Mouse (Mus musculus): ENCODE measurements around the gene Ptprs. TPM values are rescaled to one million over a fixed set of nuclear protein-coding genes. Genes with fewer than 3 reads are reported as not detected.

The Ptprs gene
- polyA plus RNA-seq, 1 experiment from 2014 or later, result 125 TPM

GRCm38 (mm10) chr17:56482671-56483070 is 6.4 kb upstream of the Ptprs start:
- Histone ChIP-seq H3K27me3 (ENCODE audit: control insufficient read depth, insufficient read depth, low read length) (peaks cover 7% of the 10 kb centered on the region; the same call in 1 of the 2 replicates), H3K9me3 (ENCODE audit: control insufficient read depth, low read length) (no peaks in the 10 kb centered on the region), H3K9ac (ENCODE audit: low read length) (no peak overlapping the region), H3K27ac (ENCODE audit: low read depth, low read length) (no peak overlapping the region), H3K4me3 (ENCODE audit: low read depth, low read length) (no peak overlapping the region), H3K36me3 (ENCODE audit: control insufficient read depth, insufficient read depth, low read length) (no peaks in the 10 kb centered on the region), H3K4me1 (ENCODE audit: control insufficient read depth, insufficient read depth, low read length) (peaks cover 10% of the 10 kb centered on the region), H3K4me2 (no peak overlapping the region)
- ATAC-seq (ENCODE audit: low FRiP score), result no peak
- WGBS, result 82% methylated on average over 1 of the region's 1 CpGs
- DNase-seq (ENCODE audit: low spot score, missing footprints), result no peak

- peak; percentile 97 for DNase-seq (ENCODE audit: low spot score, missing footprints)
- H3K36me3 ChIP-seq (ENCODE audit: control insufficient read depth, insufficient read depth, low read length), result no peaks in the 10 kb centered on the region
- no peak overlapping the region for H3K9ac ChIP-seq (ENCODE audit: low read length)
- no peak for ATAC-seq (ENCODE audit: low FRiP score)
- H3K4me3 ChIP-seq (ENCODE audit: low read depth, low read length), result no peak overlapping the region
- H3K9me3 ChIP-seq (ENCODE audit: control insufficient read depth, low read length), result no peaks in the 10 kb centered on the region
- peaks cover 16% of the 10 kb centered on the region for H3K27me3 ChIP-seq (ENCODE audit: control insufficient read depth, insufficient read depth, low read length)
- WGBS, result 13% methylated on average over 6 of the region's 6 CpGs
- peaks cover 9% of the 10 kb centered on the region for H3K4me1 ChIP-seq (ENCODE audit: control insufficient read depth, insufficient read depth, low read length)
- H3K27ac ChIP-seq (ENCODE audit: low read depth, low read length), result no peak overlapping the region
- no peak overlapping the region for H3K4me2 ChIP-seq
Observed at GRCm38 (mm10) chr17:56479358-56479757, 3.1 kb upstream of the Ptprs start.

DNA sequence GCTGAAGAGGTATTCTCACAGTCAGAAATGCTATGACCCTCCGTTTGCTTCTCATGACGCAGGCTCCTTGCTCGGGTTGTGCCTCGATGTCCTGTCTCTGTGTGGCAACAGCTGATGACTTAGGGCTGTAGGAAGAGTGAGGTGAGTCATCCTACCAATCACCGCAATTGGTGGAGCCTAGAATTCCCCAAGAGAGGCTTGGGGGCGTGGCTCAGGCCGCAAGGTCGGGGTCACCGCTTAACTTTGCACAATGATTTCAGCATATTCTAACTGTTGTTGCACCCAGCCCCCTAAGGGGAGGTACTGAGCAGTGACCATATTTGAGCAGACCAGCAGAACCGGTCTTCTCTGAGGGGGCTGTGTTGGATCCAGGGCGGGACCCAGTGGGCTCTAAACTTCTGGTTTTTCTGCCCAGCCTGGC is 1.9 kb upstream of the Ptprs start:
- peaks cover 24% of the 10 kb centered on the region for H3K27me3 ChIP-seq (ENCODE audit: control insufficient read depth, insufficient read depth, low read length)
- H3K4me1 ChIP-seq (ENCODE audit: control insufficient read depth, insufficient read depth, low read length), result peaks cover 21% of the 10 kb centered on the region
- H3K9ac ChIP-seq (ENCODE audit: low read length), result no peak overlapping the region
- no peak overlapping the region for H3K4me2 ChIP-seq
- no peak for ATAC-seq (ENCODE audit: low FRiP score)
- H3K27ac ChIP-seq (ENCODE audit: low read depth, low read length), result no peak overlapping the region
- H3K9me3 ChIP-seq (ENCODE audit: control insufficient read depth, low read length), result no peaks in the 10 kb centered on the region
- 74% methylated on average over 11 of the region's 11 CpGs for WGBS
- H3K36me3 ChIP-seq (ENCODE audit: control insufficient read depth, insufficient read depth, low read length), result no peaks in the 10 kb centered on the region
- no peak for DNase-seq (ENCODE audit: low spot score, missing footprints)
- H3K4me3 ChIP-seq (ENCODE audit: low read depth, low read length), result no peak overlapping the region

GRCm38 (mm10) chr17:56477191-56477818 is 1.0 kb upstream of the Ptprs start:
- H3K9ac ChIP-seq (ENCODE audit: low read length), result no peak overlapping the region
- ATAC-seq (ENCODE audit: low FRiP score) (no peak), DNase-seq (ENCODE audit: low spot score, missing footprints) (no peak)
- H3K9me3 ChIP-seq (ENCODE audit: control insufficient read depth, low read length), result no peaks in the 10 kb centered on the region
- H3K27ac ChIP-seq (ENCODE audit: low read depth, low read length), result no peak overlapping the region
- peaks cover 29% of the 10 kb centered on the region for H3K27me3 ChIP-seq (ENCODE audit: control insufficient read depth, insufficient read depth, low read length)
- no peak overlapping the region for H3K4me2 ChIP-seq
- 88% methylated on average over 19 of the region's 19 CpGs for WGBS
- H3K4me1 ChIP-seq (ENCODE audit: control insufficient read depth, insufficient read depth, low read length), result peaks cover 30% of the 10 kb centered on the region
- H3K36me3 ChIP-seq (ENCODE audit: control insufficient read depth, insufficient read depth, low read length), result no peaks in the 10 kb centered on the region
- no peak overlapping the region for H3K4me3 ChIP-seq (ENCODE audit: low read depth, low read length)

- Histone ChIP-seq H3K27me3 (ENCODE audit: control insufficient read depth, insufficient read depth, low read length) (peaks cover 29% of the 10 kb centered on the region), H3K4me3 (ENCODE audit: low read depth, low read length) (peak overlapping the region; percentile 92), H3K4me1 (ENCODE audit: control insufficient read depth, insufficient read depth, low read length) (peaks cover 37% of the 10 kb centered on the region), H3K9me3 (ENCODE audit: control insufficient read depth, low read length) (no peaks in the 10 kb centered on the region), H3K36me3 (ENCODE audit: control insufficient read depth, insufficient read depth, low read length) (no peaks in the 10 kb centered on the region), H3K27ac (ENCODE audit: low read depth, low read length) (peak overlapping the region; percentile 89), H3K4me2 (peak overlapping the region; percentile 98), H3K9ac (ENCODE audit: low read length) (peak overlapping the region; percentile 98)
- DNase-seq (ENCODE audit: low spot score, missing footprints), result no peak
- ATAC-seq (ENCODE audit: low FRiP score), result peak; percentile 58
- 1% methylated on average over 57 of the region's 66 CpGs for WGBS
Observed at GRCm38 (mm10) chr17:56475584-56476401, 490 bp downstream of the Ptprs start.

GRCm38 (mm10) chr17:56474831-56475581 is 1.3 kb downstream of the Ptprs start:
- ATAC-seq (ENCODE audit: low FRiP score), result peak; percentile 54
- H3K4me3 ChIP-seq (ENCODE audit: low read depth, low read length), result peak overlapping the region; percentile 92
- no peaks in the 10 kb centered on the region for H3K9me3 ChIP-seq (ENCODE audit: control insufficient read depth, low read length)
- peak overlapping the region; percentile 89 for H3K27ac ChIP-seq (ENCODE audit: low read depth, low read length)
- peak; percentile 97 for DNase-seq (ENCODE audit: low spot score, missing footprints)
- under 1% methylated on average over 24 of the region's 24 CpGs for WGBS
- H3K4me1 ChIP-seq (ENCODE audit: control insufficient read depth, insufficient read depth, low read length), result peaks cover 45% of the 10 kb centered on the region
- H3K36me3 ChIP-seq (ENCODE audit: control insufficient read depth, insufficient read depth, low read length), result no peaks in the 10 kb centered on the region
- H3K27me3 ChIP-seq (ENCODE audit: control insufficient read depth, insufficient read depth, low read length), result peaks cover 29% of the 10 kb centered on the region
- peak overlapping the region; percentile 98 for H3K9ac ChIP-seq (ENCODE audit: low read length)
- H3K4me2 ChIP-seq, result peak overlapping the region; percentile 98

DNA sequence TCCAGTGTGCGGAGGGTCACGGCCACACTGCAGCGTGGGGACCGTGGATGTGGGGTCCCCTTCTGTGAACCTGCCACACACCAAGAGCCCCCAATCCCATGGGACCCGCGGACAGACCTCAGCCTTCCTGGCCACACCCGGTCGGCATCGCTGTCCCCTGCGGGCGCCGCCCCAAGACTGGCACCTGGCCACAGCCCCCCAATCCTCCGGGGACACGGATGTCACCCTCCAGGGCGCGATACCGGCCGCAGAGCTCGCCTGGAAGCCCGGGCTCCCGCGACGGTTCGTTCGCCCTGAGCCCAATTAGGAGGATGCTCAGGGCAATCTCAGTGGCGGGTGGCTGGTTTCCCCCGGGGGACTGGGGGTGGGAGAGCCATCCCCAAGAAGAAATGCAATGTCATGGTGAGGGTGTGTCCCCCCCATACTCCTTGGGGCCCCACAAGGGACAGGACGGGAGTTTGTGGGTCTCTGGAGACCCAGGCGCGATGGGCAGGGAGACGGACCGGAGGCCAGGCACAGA is 1.9 kb downstream of the Ptprs start:
- WGBS, result 4% methylated on average over 29 of the region's 32 CpGs
- DNase-seq (ENCODE audit: low spot score, missing footprints) (peak; percentile 93), ATAC-seq (ENCODE audit: low FRiP score) (peak; percentile 0; the same call in 1 of the 2 replicates)
- Histone ChIP-seq H3K27me3 (ENCODE audit: control insufficient read depth, insufficient read depth, low read length) (peaks cover 29% of the 10 kb centered on the region), H3K4me3 (ENCODE audit: low read depth, low read length) (peak overlapping the region; percentile 92), H3K9me3 (ENCODE audit: control insufficient read depth, low read length) (no peaks in the 10 kb centered on the region), H3K4me1 (ENCODE audit: control insufficient read depth, insufficient read depth, low read length) (peaks cover 51% of the 10 kb centered on the region), H3K4me2 (peak overlapping the region; percentile 98), H3K9ac (ENCODE audit: low read length) (peak overlapping the region; percentile 98), H3K36me3 (ENCODE audit: control insufficient read depth, insufficient read depth, low read length) (no peaks in the 10 kb centered on the region), H3K27ac (ENCODE audit: low read depth, low read length) (peak overlapping the region; percentile 74; the same call in 1 of the 2 replicates)

- no peak for ATAC-seq (ENCODE audit: low FRiP score)
- peaks cover 29% of the 10 kb centered on the region for H3K27me3 ChIP-seq (ENCODE audit: control insufficient read depth, insufficient read depth, low read length)
- 3% methylated on average over 11 of the region's 11 CpGs for WGBS
Observed at GRCm38 (mm10) chr17:56473611-56473905, 2.7 kb downstream of the Ptprs start.

More at GRCm38 (mm10) chr17:56473611-56473905, 2.7 kb downstream of the Ptprs start:
- Histone ChIP-seq H3K4me2 (peak overlapping the region; percentile 98), H3K27ac (ENCODE audit: low read depth, low read length) (no peak overlapping the region), H3K9me3 (ENCODE audit: control insufficient read depth, low read length) (no peaks in the 10 kb centered on the region), H3K36me3 (ENCODE audit: control insufficient read depth, insufficient read depth, low read length) (no peaks in the 10 kb centered on the region; the same call in 1 of the 2 replicates), H3K4me3 (ENCODE audit: low read depth, low read length) (peak overlapping the region; percentile 92), H3K9ac (ENCODE audit: low read length) (peak overlapping the region; percentile 98), H3K4me1 (ENCODE audit: control insufficient read depth, insufficient read depth, low read length) (peaks cover 53% of the 10 kb centered on the region)
- DNase-seq (ENCODE audit: low spot score, missing footprints), result peak; percentile 90
